Mouse (Mus musculus): ENCODE measurements around the gene Gls.

The Gls gene

DNA sequence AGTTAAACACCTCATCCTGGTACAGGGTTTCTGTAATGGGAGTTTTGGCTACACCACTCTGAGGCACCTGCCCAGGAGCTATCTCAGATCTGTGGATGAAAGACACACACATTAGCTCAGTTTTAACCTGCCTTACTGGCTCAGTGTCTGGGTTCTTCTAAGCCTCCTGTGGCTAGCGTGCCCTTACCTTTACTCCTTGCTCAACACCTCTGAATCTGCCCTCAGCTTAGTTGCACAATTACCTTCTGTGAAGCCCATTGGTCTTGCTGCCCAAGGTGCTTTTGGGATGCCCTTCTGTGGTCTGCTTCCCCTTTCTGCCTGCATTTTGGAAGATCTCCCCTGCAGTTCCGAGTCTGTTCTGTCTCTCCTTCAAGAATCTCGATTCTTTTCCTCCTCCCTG lies 108.2 kb downstream of the Gls start:
- no peak for DNase-seq (ENCODE audit: low spot score in 2 of 2)

DNA sequence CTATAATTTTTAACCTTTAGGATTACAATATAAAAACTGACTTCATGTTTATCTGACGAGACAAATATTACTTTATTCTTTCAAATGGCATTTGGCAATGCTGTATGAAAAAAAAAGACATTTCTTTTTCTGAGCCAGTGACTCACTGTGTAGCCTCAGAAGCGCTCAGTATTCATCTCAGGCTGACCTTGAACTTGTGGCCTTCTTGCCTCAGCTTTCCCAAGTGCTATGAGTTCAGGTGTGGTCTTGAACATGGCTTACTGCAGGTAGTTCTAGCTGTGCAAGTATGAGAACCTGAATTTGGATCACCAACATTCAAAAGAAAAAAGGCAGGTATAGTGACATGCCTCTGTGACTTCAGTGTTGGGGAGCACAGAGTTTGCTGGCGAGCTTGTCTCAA lies 112.0 kb downstream of the Gls start:
- no peak for DNase-seq (ENCODE audit: low spot score in 2 of 2)

DNA sequence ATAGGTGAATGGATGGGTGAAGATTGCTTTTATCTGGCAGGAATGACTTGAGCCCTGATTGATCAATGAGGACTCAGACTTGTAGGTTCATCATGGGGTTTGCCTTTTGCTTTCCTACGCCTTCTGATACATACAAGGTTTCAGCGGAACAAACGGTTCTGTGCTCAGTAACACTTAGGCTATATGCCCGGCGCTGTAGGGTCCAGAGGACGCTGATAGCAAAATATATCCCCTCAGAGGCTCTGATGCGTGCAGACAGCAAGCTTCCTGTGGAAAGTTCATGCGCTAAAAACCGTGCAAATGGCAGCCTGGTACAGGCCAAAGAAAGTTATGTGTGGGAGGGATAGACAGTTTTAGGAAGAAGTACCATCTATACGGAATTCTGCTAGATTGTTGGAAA lies 112.8 kb downstream of the Gls start:
- no peak for DNase-seq (ENCODE audit: low spot score in 2 of 2)

DNA sequence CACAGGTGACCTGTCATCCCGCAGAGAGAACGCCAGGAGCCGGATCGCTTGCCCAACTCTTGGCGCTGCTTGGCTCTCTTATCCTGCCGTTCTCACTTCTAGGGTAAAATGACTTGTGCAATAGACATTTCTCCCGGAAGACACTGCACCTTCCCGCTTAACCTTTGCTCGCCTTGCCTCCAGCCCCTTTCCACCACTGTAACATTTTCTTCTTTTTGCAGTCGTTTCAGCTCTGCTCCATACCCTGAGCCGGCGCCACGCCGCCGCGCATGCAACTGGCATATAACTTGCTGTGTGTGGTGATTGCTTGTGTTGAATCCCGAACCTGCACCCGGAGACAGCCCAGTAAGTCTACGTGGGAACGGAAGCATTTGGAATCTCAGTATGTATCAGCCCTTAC lies 113.3 kb downstream of the Gls start:
- DNase-seq (ENCODE audit: low spot score in 2 of 2) = peak in 1 of 2 experiments; percentile 22

DNA sequence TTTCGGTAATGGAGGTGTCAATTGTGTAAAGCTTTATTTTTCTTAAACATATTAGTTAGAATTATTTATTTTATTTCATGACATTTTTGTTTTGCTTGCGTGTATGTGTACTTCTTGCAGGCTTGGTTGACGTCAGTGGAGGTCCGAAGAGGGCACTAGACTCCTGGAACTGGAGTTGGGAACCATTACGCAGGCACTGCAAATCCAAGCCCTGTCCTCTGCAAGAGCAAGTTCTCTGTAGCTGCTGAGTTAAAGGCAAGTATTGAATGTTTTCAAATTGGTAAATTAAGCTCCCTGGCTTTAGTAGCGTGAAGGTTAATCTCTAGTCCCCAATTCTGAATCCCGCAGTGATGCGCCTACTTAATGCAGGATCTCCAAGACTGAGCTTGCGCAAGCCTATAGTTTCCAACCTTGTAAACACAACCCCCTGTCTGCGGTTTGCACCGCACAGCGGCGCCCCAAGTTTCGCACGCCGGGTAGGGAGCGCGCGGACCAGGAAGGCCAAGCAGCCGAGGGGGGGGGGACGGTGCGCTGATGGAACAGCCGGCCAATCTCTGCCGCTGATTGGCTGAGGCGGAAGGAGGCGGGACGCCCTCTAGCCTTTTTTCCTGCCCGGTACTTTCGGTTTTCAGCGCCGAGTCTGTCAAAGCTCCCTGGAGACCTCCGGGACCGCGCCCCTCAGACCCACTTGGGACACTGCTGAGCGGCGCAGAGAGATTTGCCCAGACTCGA lies 114.0 kb downstream of the Gls start, which contains the start of gene Stat1:
Gene Stat1, plus strand, starts transcription at position 581 of the 732 bp plus-strand sequence.
- DNase-seq (ENCODE audit: low spot score in 2 of 2) = peak; percentile 72 to 77

DNA sequence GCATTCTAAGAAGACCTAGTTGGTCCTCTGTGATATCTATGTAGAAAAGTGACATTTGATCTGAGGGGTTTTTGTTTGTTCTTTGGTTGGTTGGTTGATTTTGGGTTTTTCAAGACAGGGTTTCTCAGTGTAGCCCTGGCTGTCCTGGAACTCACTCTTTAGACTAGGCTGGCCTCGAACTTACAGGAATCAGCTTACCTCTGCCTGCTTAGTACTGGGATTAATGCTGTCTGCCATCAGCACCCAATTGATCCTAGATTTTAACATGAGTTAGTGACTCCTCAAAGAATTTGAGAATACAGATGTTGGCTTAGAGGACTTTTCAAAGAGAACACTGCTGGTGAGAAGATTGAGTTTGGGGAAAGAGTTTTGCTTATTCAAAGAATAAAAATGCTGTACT lies 115.3 kb downstream of the Gls start:
- no peak for DNase-seq (ENCODE audit: low spot score in 2 of 2)

DNA sequence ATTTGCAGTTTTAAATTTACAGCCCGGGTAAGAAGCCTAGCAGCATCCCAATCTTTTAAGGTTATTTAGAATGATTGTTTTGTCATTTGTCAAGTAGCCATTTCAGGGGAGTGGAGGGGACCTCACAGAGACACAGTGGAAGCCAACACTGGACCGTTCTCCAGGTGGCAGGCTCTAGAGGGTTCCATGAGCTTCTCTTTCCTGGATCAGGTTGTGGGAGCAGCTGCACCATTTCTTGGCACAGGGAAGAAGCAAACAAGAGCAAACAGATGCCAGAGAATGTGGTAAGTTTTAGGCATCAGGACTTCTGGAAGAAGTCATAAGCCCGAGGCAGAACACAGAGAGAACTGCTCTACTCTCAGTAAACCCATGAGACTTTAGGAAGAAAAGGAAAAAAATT lies 116.6 kb downstream of the Gls start:
- DNase-seq (ENCODE audit: low spot score in 2 of 2) = no peak

DNA sequence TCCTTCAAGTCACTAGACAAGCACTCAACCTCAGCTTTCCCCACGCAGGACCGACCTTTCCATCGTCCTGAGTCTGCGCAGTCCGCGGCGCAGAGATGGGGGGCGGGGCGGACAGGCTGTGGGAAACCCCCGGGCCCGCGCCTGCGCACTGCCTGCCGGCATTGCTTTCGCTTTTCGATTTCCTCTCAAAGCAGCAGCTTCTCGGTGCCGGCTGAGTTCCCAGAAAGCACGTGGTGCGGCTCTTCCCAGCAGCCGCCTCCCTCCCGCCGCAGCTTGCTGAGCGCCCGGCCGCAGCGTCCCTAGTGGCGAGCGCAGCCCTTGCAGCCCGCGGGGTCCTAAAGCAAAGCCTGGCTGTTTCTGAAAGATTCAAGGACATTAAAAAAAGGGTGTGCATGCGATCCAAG lies 119.4 kb downstream of the Gls start:
- peak; percentile 98 for DNase-seq (ENCODE audit: low spot score in 2 of 2)
